Mouse (Mus musculus) adrenal gland, postnatal 36 days (tissue): ENCODE measurements at regions not wholly inside any gene's neighbourhood (a gene's known extent, or its start where the extent isn't known, plus 50 kb on each side); places are given as distances from the start of the nearest gene placed in this dataset.

ENCODE experiments used
- DNase-seq, 2 experiments: peaks; one replicate each; pipeline ENCODE4 v3.0.0; 2021; ENCODE audit warnings: mixed read lengths in 1 of 2

DNA sequence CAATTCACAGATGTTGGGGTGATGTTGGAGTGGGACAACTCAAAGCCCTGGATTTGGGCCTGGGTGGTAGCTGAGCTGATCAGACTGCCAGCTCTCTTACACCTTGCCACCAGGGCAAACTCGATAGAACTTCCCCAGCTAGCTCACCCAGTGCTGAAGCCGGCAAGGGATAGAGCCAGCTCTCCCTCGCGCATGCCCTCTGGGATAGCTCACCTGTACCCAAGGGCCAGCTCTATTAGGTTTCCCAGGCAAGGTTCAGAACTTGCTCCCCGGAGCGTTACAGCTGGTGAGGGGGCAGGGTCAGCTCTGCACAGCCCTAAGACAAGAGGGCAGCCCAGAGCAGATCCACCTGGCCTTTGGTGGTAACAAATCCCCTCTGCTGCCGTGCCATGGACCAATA lies 54.1 kb upstream of the 1700012A03Rik start:
- DNase-seq, result no peak

DNA sequence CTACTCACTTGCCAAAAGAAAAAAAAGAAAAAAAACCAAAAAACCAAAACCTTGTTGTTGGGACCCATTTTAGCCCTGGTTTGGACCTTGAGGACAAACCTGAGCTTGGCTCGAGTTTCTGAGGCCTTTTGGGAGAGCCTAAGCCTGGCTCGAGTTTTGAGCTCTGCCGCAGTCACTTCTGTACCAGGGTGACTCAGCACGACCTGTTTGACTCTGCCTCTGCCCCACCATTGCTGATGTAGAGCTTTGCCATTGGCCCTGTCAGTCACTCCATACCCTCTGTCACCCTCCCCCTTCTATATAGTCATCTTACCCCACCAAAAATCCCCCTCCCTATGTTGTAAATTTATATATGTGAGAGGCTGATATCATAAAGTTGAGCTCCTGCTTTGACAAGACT lies 54.8 kb upstream of the 1700012A03Rik start:
- no peak for DNase-seq

DNA sequence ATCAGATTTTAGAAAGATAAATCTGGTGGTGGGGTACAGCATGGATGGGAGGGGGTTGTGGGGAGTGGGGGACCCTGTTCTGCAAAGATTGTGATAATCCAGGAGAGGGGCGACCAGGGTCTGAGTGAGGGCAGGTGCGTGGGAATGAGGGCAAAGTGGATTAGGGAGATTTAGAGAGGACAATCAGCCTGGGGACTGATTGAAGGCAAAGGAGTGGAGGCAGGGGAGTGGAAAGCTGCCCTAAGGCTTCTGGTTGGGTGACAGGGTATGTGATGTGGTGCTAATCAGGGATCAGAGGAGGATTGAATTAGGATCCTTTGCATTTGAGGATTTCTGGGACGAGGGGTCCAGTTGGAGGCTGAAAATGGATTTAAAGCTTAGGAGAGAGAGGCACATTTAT lies 64.3 kb upstream of the 1700012A03Rik start:
- DNase-seq, result no peak

DNA sequence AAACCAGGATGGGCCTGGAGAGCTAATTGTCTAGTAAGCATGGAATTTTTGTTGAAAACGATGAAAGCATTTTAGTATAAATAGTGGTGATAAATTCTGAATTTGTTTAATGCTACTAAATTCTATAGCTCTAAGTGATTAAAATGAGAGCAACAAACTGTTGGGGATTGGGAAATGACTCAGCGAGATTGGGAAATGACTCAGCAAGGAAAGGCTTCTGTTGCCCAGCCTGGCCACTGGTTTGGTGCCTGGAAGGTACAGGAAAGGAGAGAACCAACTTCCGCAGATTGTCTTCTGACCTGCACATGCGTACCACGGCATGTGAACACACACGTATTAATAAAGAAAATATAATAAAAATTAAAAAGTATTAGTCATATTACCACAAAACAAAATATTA lies 73.3 kb upstream of the 1700012A03Rik start:
- no peak for DNase-seq

DNA sequence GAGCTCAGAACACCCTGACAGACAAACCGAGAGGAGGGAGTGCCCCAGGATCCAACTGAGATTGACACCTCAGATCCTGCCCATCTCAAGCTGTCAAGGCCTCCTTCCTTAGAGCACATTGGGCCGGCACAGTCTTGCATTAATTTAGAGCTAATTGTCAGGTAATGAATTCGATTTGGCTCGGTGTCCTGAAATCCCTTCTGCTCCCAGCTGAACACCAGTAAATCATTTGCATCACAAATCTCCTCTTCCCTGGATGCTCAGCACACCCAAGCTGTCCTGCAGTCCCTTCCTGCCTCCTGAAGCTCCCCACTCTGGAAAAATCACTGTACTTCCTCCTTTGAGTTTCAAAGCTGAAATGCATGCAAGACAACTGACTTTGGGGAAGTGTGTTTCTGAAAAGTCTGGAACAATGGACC lies 102.0 kb upstream of the 1700012A03Rik start:
- no peak for DNase-seq

DNA sequence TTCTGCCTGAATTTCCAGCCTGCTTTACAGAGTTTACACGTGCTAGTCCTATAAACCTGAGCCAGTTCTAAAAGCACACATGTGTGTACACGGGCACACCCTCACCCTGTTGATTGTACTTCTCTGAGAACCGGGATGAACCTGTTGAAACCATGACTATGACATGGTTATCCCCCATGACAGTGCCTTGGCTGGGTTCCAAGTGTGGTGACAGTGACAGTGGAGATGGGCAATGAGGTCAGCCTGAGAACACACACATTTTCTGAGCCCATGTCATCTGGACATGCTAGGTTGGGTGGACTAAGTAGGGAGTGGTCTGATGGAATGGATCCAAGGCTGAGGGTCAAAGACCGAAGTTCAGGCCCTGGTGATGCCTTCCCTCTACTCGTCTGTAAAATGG lies 103.5 kb upstream of the 1700012A03Rik start:
- no peak for DNase-seq

DNA sequence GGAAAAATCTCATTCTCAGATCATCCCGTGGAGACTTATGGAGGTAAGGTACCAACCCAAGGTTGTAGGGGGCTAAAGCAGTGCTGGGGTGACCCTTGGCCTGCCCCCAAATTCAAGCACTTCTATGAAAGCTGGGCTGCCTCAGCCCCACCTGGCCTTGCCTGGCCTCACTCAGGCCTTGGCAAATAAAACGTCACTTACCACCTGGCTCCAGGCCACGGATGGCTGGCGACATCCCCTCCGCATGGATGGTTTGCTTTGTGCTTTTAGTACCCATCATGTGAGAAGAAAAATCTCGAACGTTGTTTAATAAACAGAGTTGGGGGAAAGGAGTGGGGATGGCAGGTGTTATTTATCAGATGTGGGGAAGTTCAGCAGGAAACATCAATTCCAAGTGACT lies 104.7 kb upstream of the 1700012A03Rik start:
- DNase-seq, result no peak

DNA sequence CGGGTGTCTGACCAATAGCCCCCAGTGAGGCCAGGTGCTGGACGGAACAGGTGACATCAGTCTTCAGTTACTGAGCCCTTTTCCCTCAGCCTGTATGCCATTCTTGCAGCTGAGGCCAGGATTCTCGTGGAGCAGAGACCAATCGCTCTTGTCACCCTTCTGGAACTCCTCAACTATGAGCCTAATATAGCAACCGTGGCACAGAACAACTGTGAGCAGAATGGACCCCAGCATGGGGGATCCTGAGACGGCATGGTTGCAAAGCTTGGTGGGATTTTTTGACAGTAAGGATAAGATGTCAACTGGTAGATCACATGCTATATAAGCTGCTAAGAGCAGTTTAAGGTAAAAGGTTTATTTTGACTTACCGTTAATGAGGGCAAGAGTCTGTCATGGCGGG lies 105.5 kb upstream of the 1700012A03Rik start:
- DNase-seq, result no peak

DNA sequence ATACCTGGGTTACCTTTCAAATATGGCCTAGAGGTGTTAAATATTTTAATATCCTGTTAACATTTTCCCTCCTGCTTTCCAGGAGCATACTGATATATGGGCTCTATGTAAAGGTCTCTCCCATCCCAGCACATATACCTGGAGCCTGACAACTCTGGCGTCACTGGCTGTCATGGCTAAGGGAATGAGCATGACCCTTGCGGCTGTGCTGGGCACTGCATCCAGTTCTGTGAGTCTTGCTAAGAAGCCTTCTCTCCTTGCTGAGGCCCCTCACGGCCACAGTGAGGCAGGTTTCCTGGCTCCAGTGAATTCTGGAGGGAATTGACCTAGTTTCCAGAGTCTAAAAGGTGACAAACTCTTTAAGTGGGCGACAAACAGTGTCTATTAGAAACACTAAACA lies 107.3 kb upstream of the 1700012A03Rik start:
- no peak for DNase-seq

DNA sequence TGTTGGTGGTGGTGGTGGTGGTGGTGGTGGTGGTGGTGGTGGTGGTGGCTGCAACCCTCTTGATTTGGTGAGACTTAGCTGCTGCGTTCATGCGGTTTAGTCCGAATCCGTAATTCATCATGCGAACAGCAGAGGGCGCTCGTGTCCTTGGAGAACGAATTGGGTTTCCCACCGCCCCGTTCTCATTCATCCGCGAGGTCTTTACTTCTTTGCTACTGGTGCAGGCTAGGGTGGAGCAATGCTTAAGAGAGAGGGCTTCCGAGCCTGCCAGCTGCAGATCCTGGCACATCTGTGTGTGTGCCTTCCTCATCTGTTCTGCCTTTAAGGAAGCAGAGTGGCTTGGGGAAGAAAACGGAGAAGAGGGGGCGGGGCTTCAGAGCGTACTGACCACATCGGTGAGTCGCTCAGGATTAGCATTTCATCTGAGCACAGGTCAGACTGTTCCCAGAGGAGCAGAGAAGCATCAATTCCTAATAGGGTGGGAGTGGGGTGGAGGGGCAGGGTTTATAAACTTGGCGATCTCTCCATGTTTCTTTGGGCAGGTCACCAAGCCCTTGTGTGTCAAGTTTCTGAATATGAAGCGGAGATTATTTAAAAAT lies 111.7 kb upstream of the 1700012A03Rik start:
- peak; percentile 81 to 83 for DNase-seq

DNA sequence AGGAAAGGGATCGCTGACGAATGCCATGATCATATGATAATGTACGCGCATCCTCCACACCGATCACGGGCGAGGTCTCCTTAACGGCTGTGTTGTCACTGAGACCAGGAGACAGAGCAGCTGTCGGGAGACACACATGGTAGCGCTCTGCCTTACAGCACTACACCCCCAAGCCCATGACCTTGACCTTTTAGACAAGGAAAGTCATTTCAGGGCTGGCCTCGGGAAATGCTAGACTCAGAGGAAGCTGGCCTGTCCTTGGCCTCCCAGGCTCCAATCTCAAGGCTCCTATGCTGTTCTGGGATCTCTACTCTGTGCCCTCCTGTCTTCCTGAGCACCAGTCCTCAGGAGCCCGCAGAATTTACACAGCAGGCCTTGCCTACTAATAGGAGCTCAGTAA lies 112.9 kb upstream of the 1700012A03Rik start:
- DNase-seq, result peak; percentile 21 to 30

DNA sequence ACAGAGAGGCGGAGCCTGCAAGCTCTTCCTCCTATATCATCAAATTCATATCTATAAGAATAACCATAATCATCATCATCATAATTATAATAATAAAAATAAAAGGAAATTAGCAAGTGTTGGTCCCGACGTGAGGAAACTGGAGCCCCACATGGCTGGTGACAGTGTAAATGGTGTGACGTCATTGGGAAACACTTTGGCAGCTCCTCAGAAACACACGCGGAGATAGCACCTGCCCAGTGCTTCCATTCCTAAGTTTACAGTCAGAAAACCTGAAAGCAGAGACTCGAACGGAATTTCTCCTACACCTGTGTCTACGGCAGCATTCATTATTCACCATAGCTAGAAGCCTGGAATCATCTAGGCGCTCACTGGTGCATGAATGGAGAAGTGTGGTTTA lies 115.2 kb upstream of the 1700012A03Rik start:
- no peak for DNase-seq

DNA sequence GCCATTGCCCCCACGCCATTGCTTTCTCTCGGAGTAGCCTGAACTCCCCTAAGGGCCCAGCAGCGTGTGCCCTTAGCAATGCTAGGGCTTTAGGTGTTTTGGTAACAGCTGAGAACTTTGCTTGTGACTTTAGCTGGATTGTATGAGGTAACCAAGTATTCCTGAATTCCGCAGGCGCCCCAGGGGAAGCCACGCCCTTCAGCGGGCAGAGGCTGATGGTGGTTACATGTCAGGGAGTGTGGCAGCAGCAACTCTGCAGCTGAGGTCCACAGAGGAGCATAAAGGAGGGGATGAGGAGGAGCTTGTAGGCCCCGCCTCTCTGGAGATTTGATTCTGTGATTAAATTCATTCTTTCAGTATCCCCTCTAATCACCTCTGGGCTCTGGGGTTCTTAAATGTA lies 116.1 kb upstream of the 1700012A03Rik start:
- DNase-seq, result no peak

DNA sequence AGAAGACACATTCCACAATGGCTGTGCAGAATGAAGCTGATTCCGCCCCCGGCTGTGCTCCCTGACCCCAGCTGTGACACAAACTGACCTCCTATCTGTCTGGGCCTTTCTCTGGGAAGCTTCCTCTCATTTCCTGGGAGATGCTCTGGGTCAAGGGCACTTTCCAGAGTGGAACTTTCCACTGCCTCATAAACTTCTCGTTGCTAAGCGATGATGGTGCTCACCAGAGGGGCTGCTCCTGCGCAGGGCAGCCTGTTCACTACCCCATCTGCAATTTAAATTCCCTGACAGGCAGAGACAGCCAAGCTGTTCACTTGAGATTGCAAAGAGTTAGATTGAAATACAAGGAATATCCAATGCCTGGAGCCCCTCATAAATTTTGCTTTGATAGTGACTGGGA lies 116.7 kb upstream of the 1700012A03Rik start:
- peak in 1 of 2 experiments; percentile 6 for DNase-seq

DNA sequence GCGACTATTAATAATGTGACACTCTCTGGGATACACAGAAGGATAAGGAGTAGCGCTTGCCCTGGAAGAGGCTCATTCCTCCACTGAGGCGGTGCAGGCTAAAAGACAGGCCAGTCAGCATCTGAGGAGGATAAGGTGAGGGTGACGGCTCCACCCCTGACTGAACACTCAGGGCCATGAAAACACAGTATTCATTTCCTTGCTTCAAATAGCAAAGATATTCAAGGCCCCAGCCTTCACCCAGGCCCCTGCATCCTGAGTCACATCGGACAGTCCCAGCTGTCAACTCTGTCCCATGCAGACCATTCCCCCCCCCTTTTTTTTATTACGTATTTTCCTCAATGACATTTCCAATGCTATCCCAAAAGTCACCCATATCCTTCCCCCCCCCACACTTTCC lies 118.9 kb upstream of the 1700012A03Rik start:
- DNase-seq, result peak; percentile 20 to 53

DNA sequence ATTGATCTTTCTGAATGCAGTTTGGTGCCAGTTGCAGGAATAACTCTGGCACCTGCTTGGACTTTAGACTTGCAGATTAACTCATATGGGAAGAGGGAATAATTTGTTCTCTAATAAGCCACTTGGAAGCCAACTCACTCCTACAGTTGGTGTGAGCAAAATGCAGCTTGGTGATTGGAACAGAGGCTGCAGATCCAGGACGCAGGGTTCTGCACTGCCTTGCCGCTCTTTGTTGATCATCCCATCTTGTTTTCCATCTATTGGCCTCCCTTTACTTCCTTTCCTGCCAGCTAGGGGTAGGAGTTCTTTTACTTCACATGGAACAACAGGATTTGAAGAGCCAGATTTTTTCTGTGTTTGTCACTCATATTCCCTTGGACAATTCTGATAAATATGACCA lies 120.9 kb upstream of the 1700012A03Rik start:
- DNase-seq, result no peak

DNA sequence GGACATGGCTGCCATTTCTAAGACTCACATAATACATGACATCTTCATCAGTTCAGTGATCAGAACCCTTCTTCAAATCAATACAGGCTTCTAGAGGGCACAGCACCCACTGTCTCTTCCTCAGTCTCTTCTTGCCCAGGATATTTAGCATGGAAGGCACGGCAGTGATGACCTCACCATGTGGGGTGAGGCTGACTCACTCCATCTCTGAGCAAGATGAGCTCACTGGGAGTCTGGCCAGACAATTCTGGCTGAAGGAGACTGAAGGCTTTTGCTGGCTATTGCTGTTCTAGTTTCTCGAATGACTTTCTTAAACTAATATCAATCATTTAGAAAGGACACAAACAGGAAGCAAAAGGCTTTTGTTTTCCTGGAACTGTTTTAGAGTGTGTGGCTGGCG lies 122.9 kb upstream of the 1700012A03Rik start:
- peak; percentile 86 to 88 for DNase-seq

DNA sequence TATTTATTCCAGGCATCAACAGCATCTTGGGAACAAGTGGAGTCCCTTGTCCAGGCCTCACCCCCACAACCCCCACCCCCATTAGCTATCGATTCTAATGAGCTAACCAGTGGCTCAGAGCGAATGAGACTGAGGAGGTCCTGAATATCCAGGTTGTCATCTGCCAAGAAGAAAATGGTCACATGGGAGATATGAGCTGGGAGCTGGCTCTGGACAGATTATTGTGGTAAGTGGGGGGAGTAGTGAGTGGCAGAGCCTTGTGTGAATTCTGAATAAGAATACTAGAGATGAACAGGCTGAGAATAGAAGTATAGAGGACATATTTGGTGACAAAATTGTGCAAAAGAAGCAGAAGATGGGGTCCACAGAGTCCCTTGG lies 125.4 kb upstream of the 1700012A03Rik start:
- no peak for DNase-seq

DNA sequence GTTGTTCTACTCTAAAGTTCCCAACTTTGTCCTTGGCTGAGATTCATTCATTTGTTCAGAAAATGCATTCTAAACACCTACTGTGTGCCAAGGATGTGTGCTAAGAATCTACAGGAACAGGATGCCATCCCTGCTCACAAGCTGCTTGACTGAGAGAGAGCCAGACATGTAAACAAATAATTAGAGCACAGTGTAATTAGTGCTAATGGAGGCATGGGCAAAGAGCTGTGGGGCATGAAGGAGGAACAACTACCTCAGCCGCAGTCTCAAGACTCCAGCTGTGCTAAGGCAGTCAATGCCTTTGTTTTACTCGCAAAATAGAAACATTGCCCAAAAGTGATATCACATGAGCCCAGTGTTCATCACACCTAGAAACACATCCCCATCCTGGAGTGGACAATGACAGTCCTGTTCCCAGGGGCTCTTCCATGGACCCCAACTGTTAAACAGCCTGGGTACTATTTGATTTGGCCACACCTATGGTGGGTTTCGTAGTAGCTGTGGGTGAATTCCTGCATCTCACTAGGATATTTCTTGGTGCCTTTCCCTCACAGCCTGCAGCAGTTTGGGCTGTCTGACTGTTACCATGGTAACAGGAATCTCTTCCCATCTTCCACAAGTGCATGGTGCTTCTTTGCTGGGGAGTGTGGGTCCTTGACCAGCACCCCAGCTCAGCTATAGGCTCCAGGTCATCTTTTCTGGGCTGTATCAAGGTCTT lies 125.9 kb upstream of the 1700012A03Rik start:
- no peak for DNase-seq

DNA sequence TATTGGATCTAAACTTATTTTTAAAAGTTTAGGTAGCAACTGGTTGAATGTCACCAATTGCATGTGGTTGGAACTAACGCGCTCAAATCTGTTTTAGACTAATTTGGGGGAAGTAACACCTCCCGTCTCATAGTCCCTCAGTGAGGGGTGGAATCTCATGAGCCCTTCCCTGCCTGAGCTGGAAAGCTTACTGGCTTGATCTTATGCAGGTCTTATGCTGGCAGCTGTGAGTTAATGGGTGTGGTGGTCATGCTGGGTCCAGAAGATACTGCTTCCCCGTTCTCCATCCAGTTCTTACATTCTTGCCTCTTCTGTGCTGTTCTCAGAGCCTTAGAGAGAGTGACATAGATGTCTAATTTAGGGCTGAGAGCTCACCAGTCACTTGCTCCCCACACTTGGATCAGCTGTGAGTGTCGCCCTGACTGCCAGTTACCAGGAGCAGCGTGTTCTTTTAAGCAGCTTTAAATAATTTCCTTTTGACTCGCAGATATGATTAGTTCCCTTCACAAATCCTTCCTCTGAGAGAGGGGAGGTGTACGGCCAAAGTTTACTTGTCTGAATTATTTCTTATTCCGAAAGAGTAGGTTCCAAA lies 128.4 kb upstream of the 1700012A03Rik start:
- no peak for DNase-seq

DNA sequence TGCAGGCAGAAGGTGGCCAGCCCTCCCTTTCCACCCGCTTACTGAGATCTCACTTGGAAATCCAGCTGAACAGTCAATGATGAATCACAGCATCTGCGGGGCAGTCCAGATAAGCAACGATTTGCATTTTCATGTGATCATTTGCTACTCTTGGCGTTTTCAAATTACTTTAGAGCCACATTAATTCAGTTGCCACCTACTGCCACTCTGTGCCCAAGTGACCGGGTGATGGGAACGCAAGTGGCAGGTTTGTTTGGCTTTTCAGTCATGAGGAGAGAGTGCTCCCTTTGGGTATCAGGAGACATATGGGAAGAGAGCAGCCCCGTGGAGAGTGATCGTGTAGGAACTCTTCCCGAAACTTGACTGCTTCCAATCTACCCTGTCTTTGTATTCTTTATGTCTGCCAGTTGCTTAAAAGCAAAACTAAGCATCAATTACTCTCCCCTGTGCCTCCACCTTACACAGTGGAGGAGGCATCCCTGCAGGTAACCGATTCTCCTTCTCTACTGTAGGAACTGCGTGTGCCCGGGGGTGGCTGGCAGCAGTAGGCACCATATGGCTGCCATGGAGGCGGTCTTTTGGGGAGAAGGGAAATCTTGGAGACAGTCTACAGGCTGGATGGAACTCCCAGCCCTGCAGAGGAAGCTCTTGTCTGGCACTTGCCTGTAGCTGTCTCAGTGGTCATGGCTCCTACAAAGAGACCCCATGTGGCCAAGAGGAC lies 132.5 kb upstream of the 1700012A03Rik start:
- DNase-seq, result no peak

DNA sequence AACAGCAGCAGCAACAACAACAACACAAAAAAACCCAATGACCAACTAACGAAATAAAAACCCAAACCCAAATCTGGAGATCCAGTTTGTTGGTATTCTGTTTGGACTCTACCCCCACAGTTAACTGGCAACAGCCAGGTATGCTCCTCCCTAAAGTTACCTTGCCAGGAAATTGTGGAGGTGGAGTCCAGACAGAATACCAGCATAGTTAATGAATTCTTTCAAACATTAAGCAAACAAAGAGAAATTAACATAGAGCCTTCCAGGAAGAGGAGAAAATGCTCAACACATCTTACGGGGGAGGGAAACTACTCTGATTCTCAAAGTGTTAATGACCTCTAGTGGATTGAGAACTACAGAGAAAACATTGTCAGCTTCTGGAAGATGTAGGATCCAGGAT lies 148.3 kb upstream of the 1700012A03Rik start:
- DNase-seq, result no peak

DNA sequence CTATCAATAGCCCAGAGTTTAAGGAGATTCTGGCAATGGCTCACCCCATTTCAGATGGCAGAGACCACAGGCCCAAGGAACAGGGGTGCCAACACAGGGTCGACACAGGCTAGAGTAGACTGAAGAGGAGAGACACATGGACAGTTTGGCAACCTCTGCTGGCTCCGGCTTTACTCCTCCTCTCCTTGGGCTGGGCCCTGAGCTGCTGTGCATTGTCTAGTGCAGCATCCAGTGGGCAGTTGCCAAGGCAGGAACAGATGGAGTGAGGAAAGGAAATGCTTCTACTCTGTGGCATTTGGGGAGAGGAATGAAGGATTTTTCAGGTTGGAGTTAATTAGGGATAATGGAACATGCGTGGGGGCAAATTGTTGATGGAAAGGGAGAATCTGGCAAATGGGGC lies 151.0 kb upstream of the 1700012A03Rik start:
- DNase-seq, result no peak
